Mouse (Mus musculus) MEL (cell line): Measurements from ENCODE around the gene Pkn3. TPM values are rescaled to one million over a fixed set of nuclear protein-coding genes. Genes with fewer than 3 reads are reported as not detected.
A peak's percentile ranks its signal among the peaks of the same experiment; 100 is the strongest.

Experiments
- DNase-seq: peaks from one replicate; pipeline ENCODE4 v3.0.0; 2011; ENCODE audit warnings: low read depth, low spot score
- H3K27ac ChIP-seq: 2 replicates; pipeline ENCODE4 v1.5.1; 2012; ENCODE audit warnings: low read depth, mild to moderate bottlenecking, control low read depth, low read length, moderate library complexity; ENCODE audit not compliant: control insufficient read depth
- H3K27me3 ChIP-seq, 2 experiments: fragments of 150-350 bp in 1 of 2; sonication (generic) in 1 of 2; 2 replicates each; pipeline ENCODE4 v1.6.1; 2012; ENCODE audit warnings: low read length in 2 of 2, mild to moderate bottlenecking in 2 of 2, improper control_type of control experiment in 1 of 2, moderate library complexity in 1 of 2; ENCODE audit not compliant: insufficient read depth in 2 of 2, control insufficient read depth in 1 of 2
- H3K36me3 ChIP-seq, 2 experiments: 2 replicates each; pipeline ENCODE4 v1.6.1; 2012 to 2014; ENCODE audit warnings: low read length in 2 of 2, improper control_type of control experiment in 1 of 2, inconsistent platforms in 1 of 2, mild to moderate bottlenecking in 1 of 2; ENCODE audit not compliant: insufficient read depth in 2 of 2, control insufficient read depth in 1 of 2
- H3K4me1 ChIP-seq, 2 experiments: fragments of 150-350 bp in 1 of 2; sonication (generic) in 1 of 2; 2 replicates each; pipeline ENCODE4 v1.6.1; 2012; ENCODE audit warnings: low read length in 2 of 2, improper control_type of control experiment in 1 of 2, mild to moderate bottlenecking in 1 of 2; ENCODE audit not compliant: insufficient read depth in 2 of 2, control insufficient read depth in 1 of 2
- H3K4me3 ChIP-seq, 2 experiments: fragments of 150-350 bp in 1 of 2; sonication (generic) in 1 of 2; 2 replicates each; pipeline ENCODE4 v1.5.1; 2012; ENCODE audit warnings: low read depth in 2 of 2, low read length in 2 of 2, mild to moderate bottlenecking in 2 of 2, moderate library complexity in 2 of 2, control low read depth in 1 of 2, improper control_type of control experiment in 1 of 2; ENCODE audit not compliant: control insufficient read depth in 1 of 2, insufficient read depth in 1 of 2
- H3K79me2 ChIP-seq: 2 replicates; pipeline ENCODE4 v1.6.1; 2012; ENCODE audit warnings: mild to moderate bottlenecking, low read length, moderate library complexity; ENCODE audit not compliant: control insufficient read depth, poor library complexity, insufficient read depth
- H3K9ac ChIP-seq: 2 replicates; pipeline ENCODE4 v1.6.1; 2012; ENCODE audit warnings: low read depth, mild to moderate bottlenecking, control low read depth, low read length, moderate library complexity; ENCODE audit not compliant: control insufficient read depth, poor library complexity, severe bottlenecking
- H3K9me3 ChIP-seq: fragments of 150-350 bp; sonication (generic); replicated peaks from 2 replicates; pipeline ENCODE4 v1.6.1; 2012; ENCODE audit warnings: mild to moderate bottlenecking, low read length, improper control_type of control experiment, moderate library complexity; ENCODE audit not compliant: insufficient read depth
- CHD1 ChIP-seq: IDR thresholded peaks from 2 replicates; pipeline ENCODE4 v1.6.1; 2012; ENCODE audit warnings: low read depth, mild to moderate bottlenecking, inconsistent platforms, low read length, improper control_type of control experiment
- CHD2 ChIP-seq: IDR thresholded peaks from 2 replicates; pipeline ENCODE4 v1.6.1; 2011; ENCODE audit warnings: low read length, improper control_type of control experiment
- CTCF ChIP-seq, 3 experiments: IDR thresholded peaks in 2 of 3; conservative IDR thresholded peaks in 1 of 3; 2 replicates each; pipeline ENCODE4 v1.5.1; 2011 to 2012; ENCODE audit warnings: low read length in 3 of 3, low read depth in 2 of 3, mild to moderate bottlenecking in 2 of 3, improper control_type of control experiment in 1 of 3, inconsistent platforms in 1 of 3, mixed read lengths in 1 of 3, moderate library complexity in 1 of 3; ENCODE audit not compliant: control insufficient read depth in 1 of 3, insufficient read depth in 1 of 3, poor library complexity in 1 of 3, severe bottlenecking in 1 of 3
- E2F4 ChIP-seq: IDR thresholded peaks from 2 replicates; pipeline ENCODE4 v1.6.1; 2011; ENCODE audit warnings: low read depth, low read length, improper control_type of control experiment, borderline replicate concordance
- ELF1 ChIP-seq: IDR thresholded peaks from 2 replicates; pipeline ENCODE4 v1.6.1; 2014; ENCODE audit warnings: low read depth, mild to moderate bottlenecking, inconsistent platforms, low read length, improper control_type of control experiment, moderate library complexity
- EP300 ChIP-seq, 2 experiments: IDR thresholded peaks; 2 replicates each; pipeline ENCODE4 v1.6.1; 2011; ENCODE audit warnings: improper control_type of control experiment in 2 of 2, low read length in 2 of 2, low read depth in 1 of 2, mild to moderate bottlenecking in 1 of 2
- ETS1 ChIP-seq: IDR thresholded peaks from 2 replicates; pipeline ENCODE4 v1.6.1; 2012; ENCODE audit warnings: low read depth, mild to moderate bottlenecking, inconsistent platforms, low read length, improper control_type of control experiment, moderate library complexity
- GABPA ChIP-seq: IDR thresholded peaks from 2 replicates; pipeline ENCODE4 v1.6.1; 2012; ENCODE audit warnings: low read depth, mild to moderate bottlenecking, inconsistent platforms, low read length, improper control_type of control experiment, moderate library complexity
- GATA1 ChIP-seq: IDR thresholded peaks from 2 replicates; pipeline ENCODE4 v1.6.1; 2011; ENCODE audit warnings: low read depth, low read length, improper control_type of control experiment
- HCFC1 ChIP-seq: IDR thresholded peaks from 2 replicates; pipeline ENCODE4 v1.6.1; 2012; ENCODE audit warnings: low read depth, mild to moderate bottlenecking, inconsistent platforms, low read length, improper control_type of control experiment, moderate library complexity
- KAT2A ChIP-seq: conservative IDR thresholded peaks from 2 replicates; pipeline ENCODE4 v1.6.1; 2012; ENCODE audit warnings: low read depth, low read length, improper control_type of control experiment, inconsistent platforms
- MAFK ChIP-seq: IDR thresholded peaks from 2 replicates; pipeline ENCODE4 v1.6.1; 2011; ENCODE audit warnings: low read depth, mild to moderate bottlenecking, low read length, improper control_type of control experiment, borderline replicate concordance
- MAX ChIP-seq: IDR thresholded peaks from 2 replicates; pipeline ENCODE4 v1.6.1; 2011; ENCODE audit warnings: low read length, improper control_type of control experiment
- MAZ ChIP-seq: IDR thresholded peaks from 2 replicates; pipeline ENCODE4 v1.6.1; 2012; ENCODE audit warnings: low read depth, mild to moderate bottlenecking, inconsistent platforms, low read length, improper control_type of control experiment
- MEF2A ChIP-seq: IDR thresholded peaks from 2 replicates; pipeline ENCODE4 v1.6.1; 2014; ENCODE audit warnings: low read depth, mild to moderate bottlenecking, inconsistent platforms, low read length, improper control_type of control experiment; ENCODE audit not compliant: poor library complexity, insufficient replicate concordance, severe bottlenecking; ENCODE audit errors: extremely low read depth
- MXI1 ChIP-seq: IDR thresholded peaks from 2 replicates; pipeline ENCODE4 v1.6.1; 2011; ENCODE audit warnings: mild to moderate bottlenecking, low read depth, low read length, improper control_type of control experiment
- NELFE ChIP-seq: IDR thresholded peaks from 2 replicates; pipeline ENCODE4 v1.6.1; 2011; ENCODE audit warnings: low read depth, low read length, improper control_type of control experiment
- NRF1 ChIP-seq: IDR thresholded peaks from 2 replicates; pipeline ENCODE4 v1.6.1; 2014; ENCODE audit warnings: low read depth, mild to moderate bottlenecking, inconsistent platforms, low read length, improper control_type of control experiment, moderate library complexity; ENCODE audit not compliant: poor library complexity, insufficient read depth, severe bottlenecking
- POLR2AphosphoS2 ChIP-seq: IDR thresholded peaks from 2 replicates; pipeline ENCODE4 v1.6.1; 2011; ENCODE audit warnings: low read length, improper control_type of control experiment
- POLR2AphosphoS5 ChIP-seq: IDR thresholded peaks from 2 replicates; pipeline ENCODE4 v1.6.1; 2012; ENCODE audit warnings: low read depth, borderline replicate concordance, mild to moderate bottlenecking, inconsistent platforms, low read length, moderate library complexity, mixed read lengths
- RAD21 ChIP-seq: IDR thresholded peaks from 2 replicates; pipeline ENCODE4 v1.6.1; 2011; ENCODE audit warnings: mild to moderate bottlenecking, low read depth, low read length, improper control_type of control experiment
- RCOR1 ChIP-seq: IDR thresholded peaks from 2 replicates; pipeline ENCODE4 v1.6.1; 2012; ENCODE audit warnings: low read depth, mild to moderate bottlenecking, inconsistent platforms, low read length, improper control_type of control experiment
- SIN3A ChIP-seq: IDR thresholded peaks from 2 replicates; pipeline ENCODE4 v1.6.1; 2012; ENCODE audit warnings: low read length, improper control_type of control experiment, inconsistent platforms
- SMC3 ChIP-seq: IDR thresholded peaks from 2 replicates; pipeline ENCODE4 v1.6.1; 2011; ENCODE audit warnings: low read depth, low read length, improper control_type of control experiment
- TAL1 ChIP-seq: IDR thresholded peaks from 2 replicates; pipeline ENCODE4 v1.6.1; 2012; ENCODE audit warnings: mild to moderate bottlenecking, inconsistent platforms, low read length, moderate library complexity, mixed read lengths
- TBP ChIP-seq: IDR thresholded peaks from 2 replicates; pipeline ENCODE4 v1.8.0; 2011; ENCODE audit warnings: low read depth, low read length, improper control_type of control experiment
- UBTF ChIP-seq: IDR thresholded peaks from 2 replicates; pipeline ENCODE4 v1.6.1; 2012; ENCODE audit warnings: low read depth, mild to moderate bottlenecking, inconsistent platforms, low read length, improper control_type of control experiment, moderate library complexity, borderline replicate concordance; ENCODE audit not compliant: insufficient read depth
- ZC3H11A ChIP-seq: IDR thresholded peaks from 2 replicates; pipeline ENCODE4 v1.6.1; 2012; ENCODE audit warnings: low read depth, mild to moderate bottlenecking, inconsistent platforms, low read length, improper control_type of control experiment
- ZMIZ1 ChIP-seq: IDR thresholded peaks from 2 replicates; pipeline ENCODE4 v1.6.1; 2012; ENCODE audit warnings: low read depth, mild to moderate bottlenecking, inconsistent platforms, low read length, improper control_type of control experiment, moderate library complexity
- ZNF384 ChIP-seq: IDR thresholded peaks from 2 replicates; pipeline ENCODE4 v1.6.1; 2012; ENCODE audit warnings: low read depth, mild to moderate bottlenecking, inconsistent platforms, low read length, improper control_type of control experiment
- polyA plus RNA-seq, 2 experiments: library from polyadenylated mRNA; stranded (reverse) in 1 of 2; unstranded in 1 of 2; fragments of >175 nt in 1 of 2; fragments of >200 nt in 1 of 2; gene quantifications; 2 replicates each; pipeline versions ENCODE4 v1.2.1 to v1.2.4; 2012; ENCODE audit warnings: low replicate concordance in 2 of 2, low read depth in 1 of 2; ENCODE audit not compliant: insufficient read length in 2 of 2, insufficient read depth in 1 of 2, missing spikeins in 1 of 2
- total RNA-seq: library from RNA; depleted of rRNA; stranded (reverse); fragments of 300-350 nt; gene quantifications from 2 replicates; pipeline ENCODE4 v1.2.3, GENCODE M21; 2012

Pkn3 gene
- total and polyA plus RNA-seq, 3 experiments = 2.0 to 5.8 TPM; not detected in 1

- peak; percentile 90 for TF ChIP-seq NRF1
- TF ChIP-seq HCFC1 = peak; percentile 65; the same call in 1 of the 2 replicates
- TF ChIP-seq MEF2A = no peak
- no peak for TF ChIP-seq POLR2AphosphoS5
- TF ChIP-seq EP300 (IDR thresholded peaks at IDR 0.05; ENCODE audit: low read depth in 1 of 2, low read length in 2 of 2) = 0 out of 4 replicates have a peak, but pooled peaks of 1 of the 2 experiments have one; percentile 4
- 0 out of 2 replicates have a peak, but pooled peaks have one; percentile 54 for TF ChIP-seq NELFE
- no peak for TF ChIP-seq RAD21
- TF ChIP-seq MAZ = peak; percentile 52; the same call in 1 of the 2 replicates
- TF ChIP-seq UBTF = peak; percentile 82; the same call in 1 of the 2 replicates
- TF ChIP-seq, all 39 proteins: peak for 15
Measured at GRCm38 (mm10) chr2:30066046-30066901, 11.2 kb upstream of the Pkn3 start (continued).

- Histone ChIP-seq H3K27me3 (no peaks in the 10 kb centered on the region), H3K4me1 (peaks cover 5 to 8% of the 10 kb centered on the region in 2 experiments; a peak in 2 of 4 replicates), H3K9ac (peak overlapping the region; percentile 100), H3K27ac (peak overlapping the region; percentile 85), H3K4me3 (peak overlapping the region; percentile 98), H3K9me3 (no peaks in the 10 kb centered on the region), H3K36me3 (peaks cover 17 to 31% of the 10 kb centered on the region in 2 experiments), H3K79me2 (peaks cover 65% of the 10 kb centered on the region)
- DNase-seq = peak; percentile 54
- TF ChIP-seq EP300 (IDR thresholded peaks at IDR 0.05; ENCODE audit: low read depth in 1 of 2, low read length in 2 of 2) = no peak
- no peak for TF ChIP-seq MAZ
- TF ChIP-seq MEF2A = no peak
- no peak for TF ChIP-seq GABPA
- no peak for TF ChIP-seq E2F4
- no peak for TF ChIP-seq ELF1
- no peak for TF ChIP-seq MAFK
- TF ChIP-seq SIN3A = peak; percentile 65
- TF ChIP-seq GATA1 = no peak
- peak; percentile 66; the same call in 1 of the 2 replicates for TF ChIP-seq MXI1
- TF ChIP-seq ZMIZ1 = no peak
- peak; percentile 75; the same call in 1 of the 2 replicates for TF ChIP-seq CHD1
- TF ChIP-seq CTCF (IDR thresholded peaks at IDR 0.05 in 2 of 3, conservative IDR thresholded peaks at IDR 0.05 in 1 of 3; ENCODE audit: control insufficient read depth in 1 of 3, insufficient read depth in 1 of 3, low read depth in 2 of 3, low read length in 3 of 3, poor library complexity in 1 of 3, severe bottlenecking in 1 of 3) = 0 out of 6 replicates have a peak, but pooled peaks of 1 of the 3 experiments have one; percentile 1
- no peak for TF ChIP-seq CHD2
- TF ChIP-seq TAL1 = no peak
- no peak for TF ChIP-seq KAT2A
- TF ChIP-seq MAX = no peak
- TF ChIP-seq TBP = no peak
- no peak for TF ChIP-seq ZNF384
- no peak for TF ChIP-seq ZC3H11A
- TF ChIP-seq UBTF = no peak
- no peak for TF ChIP-seq SMC3
- no peak for TF ChIP-seq ETS1
- peak; percentile 50 for TF ChIP-seq POLR2AphosphoS2
- TF ChIP-seq RCOR1 = no peak
Measured at GRCm38 (mm10) chr2:30067031-30067888, 10.2 kb upstream of the Pkn3 start.
